Mouse (Mus musculus) megakaryocyte-erythroid progenitor cell, adult 5-6 weeks (primary cell): ENCODE data around the gene Dlgap3. TPM values are rescaled to one million over a fixed set of nuclear protein-coding genes. Genes with fewer than 3 reads are reported as not detected.
A peak's percentile ranks its signal among the peaks of the same experiment; 100 is the strongest.

ENCODE experiments used
- ATAC-seq: replicated peaks from 2 replicates; pipeline ENCODE4 v1.8.0; 2016; ENCODE audit warnings: mild to moderate bottlenecking, inconsistent platforms; ENCODE audit not compliant: severe bottlenecking, poor library complexity, low FRiP score, low TSS enrichment
- total RNA-seq, 2 experiments: library from RNA; stranded (forward) in 1 of 2; stranded (reverse) in 1 of 2; fragments of 200-1000, 215-1000 nt in 1 of 2; fragments of >200 nt in 1 of 2; fragmentation: Nextera tagmentation in 1 of 2; gene quantifications; 2 replicates each; pipeline ENCODE4 v1.2.3; 2014 to 2017

Dlgap3 gene
- total RNA-seq, 2 experiments from 2014 or later: not detected

- ATAC-seq: no peak
Observed at GRCm38 (mm10) chr4:127211318-127211717, 42.3 kb downstream of the Dlgap3 start.

- no peak for ATAC-seq
Observed at GRCm38 (mm10) chr4:127214510-127214909, 45.5 kb downstream of the Dlgap3 start.

- no peak for ATAC-seq
Observed at GRCm38 (mm10) chr4:127215103-127215502, 46.1 kb downstream of the Dlgap3 start.

- no peak for ATAC-seq
Observed at GRCm38 (mm10) chr4:127215799-127216198, 46.8 kb downstream of the Dlgap3 start.

GRCm38 (mm10) chr4:127216251-127216651 lies 47.2 kb downstream of the Dlgap3 start:
- ATAC-seq: no peak

GRCm38 (mm10) chr4:127217048-127217447 lies 48.0 kb downstream of the Dlgap3 start:
- ATAC-seq: no peak

- ATAC-seq: no peak
Observed at GRCm38 (mm10) chr4:127223291-127223690, 54.3 kb downstream of the Dlgap3 start.

- no peak for ATAC-seq
Observed at GRCm38 (mm10) chr4:127223755-127224154, 54.8 kb downstream of the Dlgap3 start.

- ATAC-seq: no peak
Observed at GRCm38 (mm10) chr4:127224444-127225100, 55.6 kb downstream of the Dlgap3 start.

- no peak for ATAC-seq
Observed at GRCm38 (mm10) chr4:127226067-127226466, 57.1 kb downstream of the Dlgap3 start.

GRCm38 (mm10) chr4:127227051-127227673 lies 58.2 kb downstream of the Dlgap3 start:
- no peak for ATAC-seq

GRCm38 (mm10) chr4:127232028-127232427 lies 63.0 kb downstream of the Dlgap3 start:
- no peak for ATAC-seq

GRCm38 (mm10) chr4:127232551-127232950 lies 63.5 kb downstream of the Dlgap3 start:
- no peak for ATAC-seq

GRCm38 (mm10) chr4:127233416-127234125 lies 64.6 kb downstream of the Dlgap3 start:
- ATAC-seq: no peak

GRCm38 (mm10) chr4:127235742-127236487 lies 66.9 kb downstream of the Dlgap3 start:
- ATAC-seq: peak; percentile 88

- no peak for ATAC-seq
Observed at GRCm38 (mm10) chr4:127236631-127237030, 67.6 kb downstream of the Dlgap3 start.

GRCm38 (mm10) chr4:127237271-127237670 lies 68.3 kb downstream of the Dlgap3 start:
- ATAC-seq: no peak

- ATAC-seq: no peak
Observed at GRCm38 (mm10) chr4:127242696-127243095, 73.7 kb downstream of the Dlgap3 start.

GRCm38 (mm10) chr4:127243552-127243951 lies 74.5 kb downstream of the Dlgap3 start, which contains the start of gene Smim12:
TSS of gene Smim12 (plus strand) at chr4:127243784.
- peak; percentile 98 for ATAC-seq

- ATAC-seq: peak; percentile 42
Observed at GRCm38 (mm10) chr4:127243953-127244352, 74.9 kb downstream of the Dlgap3 start.
